Mouse (Mus musculus): ENCODE measurements around the gene Hdac10. TPM values are rescaled to one million over a fixed set of nuclear protein-coding genes. Genes with fewer than 3 reads are reported as not detected.

Hdac10 gene
- total and polyA plus RNA-seq, 3 experiments: 23.3 to 26.6 TPM; not detected in 1

DNA sequence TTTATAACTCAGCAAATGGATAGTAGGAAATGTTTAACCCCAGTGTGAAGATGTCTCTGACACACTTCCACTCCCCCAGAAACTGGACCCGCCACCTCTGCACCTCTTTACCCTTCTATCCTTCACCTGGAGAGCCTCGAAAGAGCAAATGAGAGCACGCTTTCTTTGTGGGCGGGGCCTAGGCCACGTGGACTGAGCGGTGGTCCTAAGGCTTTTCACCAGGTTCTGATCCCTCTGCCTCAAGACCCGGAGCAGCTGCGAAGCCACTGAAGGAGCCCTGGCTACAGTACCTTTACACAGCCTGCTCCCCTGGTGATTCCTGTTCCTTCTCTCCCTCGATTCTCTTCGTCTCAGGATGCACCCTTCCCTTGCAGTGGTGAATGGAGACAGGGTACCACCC, 19.0 kb upstream of the Hdac10 start:
- Histone ChIP-seq H3K27me3 (ENCODE audit: control insufficient read depth in 1 of 2, insufficient read depth in 2 of 2, low read length in 2 of 2) (0 out of 4 replicates have a peak, but pooled peaks cover 0 to 1% of the 10 kb centered on the region in 2 experiments), H3K36me3 (ENCODE audit: control insufficient read depth in 1 of 2, insufficient read depth in 2 of 2, low read length in 2 of 2) (no peaks in the 10 kb centered on the region), H3K9ac (ENCODE audit: control insufficient read depth, low read depth, low read length, poor library complexity, severe bottlenecking) (no peak overlapping the region), H3K79me2 (ENCODE audit: control insufficient read depth, insufficient read depth, low read length, poor library complexity) (no peaks in the 10 kb centered on the region), H3K4me3 (ENCODE audit: control insufficient read depth in 1 of 2, insufficient read depth in 1 of 2, low read depth in 2 of 2, low read length in 2 of 2) (no peak overlapping the region), H3K4me1 (ENCODE audit: control insufficient read depth in 1 of 2, insufficient read depth in 2 of 2, low read length in 2 of 2) (no peaks in the 10 kb centered on the region), H3K27ac (ENCODE audit: control insufficient read depth, low read depth, low read length) (no peak overlapping the region), H3K9me3 (replicated peaks; ENCODE audit: insufficient read depth, low read length) (no peaks in the 10 kb centered on the region)
- DNase-seq (ENCODE audit: low read depth, low spot score): no peak
- TF ChIP-seq MAX (IDR thresholded peaks at IDR 0.05; ENCODE audit: low read length): no peak
- TF ChIP-seq SMC3 (IDR thresholded peaks at IDR 0.05; ENCODE audit: low read depth, low read length): no peak
- TF ChIP-seq NELFE (IDR thresholded peaks at IDR 0.05; ENCODE audit: low read depth, low read length): no peak
- no peak for TF ChIP-seq TCF12 (IDR thresholded peaks at IDR 0.05; ENCODE audit: low read depth, low read length)
- TF ChIP-seq MAZ (IDR thresholded peaks at IDR 0.05; ENCODE audit: low read depth, low read length): no peak

DNA sequence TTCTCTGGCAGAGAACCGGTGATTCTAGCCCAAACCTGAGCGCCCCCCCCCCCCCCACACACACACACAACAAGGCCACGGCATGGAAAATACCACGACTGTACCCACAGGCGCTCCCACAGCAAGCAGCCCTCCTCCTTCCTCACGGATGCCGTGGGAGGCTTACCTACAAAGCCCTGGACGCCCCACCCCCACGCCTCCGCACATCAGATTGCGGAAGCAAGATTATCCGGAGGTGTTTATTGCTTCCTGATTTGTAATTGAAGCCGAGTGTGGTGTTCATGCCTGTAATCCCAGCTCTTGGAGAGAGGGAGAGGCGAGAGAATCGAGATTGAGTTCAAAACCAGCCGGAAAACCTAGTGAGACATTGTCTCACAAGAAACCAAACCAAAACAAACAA, 18.5 kb upstream of the Hdac10 start:
- Histone ChIP-seq H3K9ac (ENCODE audit: control insufficient read depth, low read depth, low read length, poor library complexity, severe bottlenecking) (no peak overlapping the region), H3K4me1 (ENCODE audit: control insufficient read depth in 1 of 2, insufficient read depth in 2 of 2, low read length in 2 of 2) (no peaks in the 10 kb centered on the region), H3K79me2 (ENCODE audit: control insufficient read depth, insufficient read depth, low read length, poor library complexity) (no peaks in the 10 kb centered on the region), H3K9me3 (replicated peaks; ENCODE audit: insufficient read depth, low read length) (no peaks in the 10 kb centered on the region), H3K36me3 (ENCODE audit: control insufficient read depth in 1 of 2, insufficient read depth in 2 of 2, low read length in 2 of 2) (no peaks in the 10 kb centered on the region), H3K4me3 (ENCODE audit: control insufficient read depth in 1 of 2, insufficient read depth in 1 of 2, low read depth in 2 of 2, low read length in 2 of 2) (no peak overlapping the region), H3K27ac (ENCODE audit: control insufficient read depth, low read depth, low read length) (no peak overlapping the region), H3K27me3 (ENCODE audit: control insufficient read depth in 1 of 2, insufficient read depth in 2 of 2, low read length in 2 of 2) (0 out of 4 replicates have a peak, but pooled peaks cover 0 to 1% of the 10 kb centered on the region in 2 experiments)
- no peak for TF ChIP-seq GATA1 (IDR thresholded peaks at IDR 0.05; ENCODE audit: low read depth, low read length)
- TF ChIP-seq POLR2A (IDR thresholded peaks at IDR 0.05; ENCODE audit: control insufficient read depth in 1 of 2, insufficient read depth in 1 of 2, low read depth in 1 of 2, low read length in 2 of 2, poor library complexity in 1 of 2): no peak
- TF ChIP-seq CHD2 (IDR thresholded peaks at IDR 0.05; ENCODE audit: low read length): no peak
- no peak for TF ChIP-seq BHLHE40 (IDR thresholded peaks at IDR 0.05; ENCODE audit: borderline replicate concordance, low read depth, low read length)
- TF ChIP-seq USF2 (IDR thresholded peaks at IDR 0.05; ENCODE audit: borderline replicate concordance in 1 of 2, insufficient read depth in 1 of 2, low read depth in 1 of 2, low read length in 2 of 2): no peak
- no peak for TF ChIP-seq RAD21 (IDR thresholded peaks at IDR 0.05; ENCODE audit: low read depth, low read length)
- no peak for TF ChIP-seq TCF12 (IDR thresholded peaks at IDR 0.05; ENCODE audit: low read depth, low read length)
- TF ChIP-seq ELF1 (IDR thresholded peaks at IDR 0.05; ENCODE audit: low read depth, low read length): no peak
- peak; percentile 20 for DNase-seq (ENCODE audit: low read depth, low spot score)

DNA sequence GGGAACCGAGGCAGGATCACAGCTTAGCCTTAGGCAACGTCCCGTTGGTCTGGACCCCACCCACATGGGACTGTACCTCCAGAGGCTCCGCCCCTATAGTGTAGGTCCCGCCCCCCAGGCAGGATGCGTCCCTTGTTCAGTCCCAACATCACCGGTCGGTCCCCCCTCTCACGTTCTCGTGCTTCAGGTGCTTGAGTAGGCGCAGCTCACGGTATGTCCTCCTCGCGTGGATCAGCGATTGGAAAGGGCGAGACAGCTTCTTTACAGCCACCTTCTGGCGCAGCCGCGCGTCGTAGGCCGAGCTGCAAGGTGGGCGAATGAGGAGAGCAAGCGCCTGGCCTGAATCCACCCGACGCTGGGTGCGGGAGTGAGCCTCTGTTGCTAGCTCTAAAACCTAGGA, 18.0 kb upstream of the Hdac10 start:
- Histone ChIP-seq H3K4me3 (ENCODE audit: control insufficient read depth in 1 of 2, insufficient read depth in 1 of 2, low read depth in 2 of 2, low read length in 2 of 2) (no peak overlapping the region), H3K9ac (ENCODE audit: control insufficient read depth, low read depth, low read length, poor library complexity, severe bottlenecking) (no peak overlapping the region), H3K4me1 (ENCODE audit: control insufficient read depth in 1 of 2, insufficient read depth in 2 of 2, low read length in 2 of 2) (no peaks in the 10 kb centered on the region), H3K36me3 (ENCODE audit: control insufficient read depth in 1 of 2, insufficient read depth in 2 of 2, low read length in 2 of 2) (no peaks in the 10 kb centered on the region), H3K79me2 (ENCODE audit: control insufficient read depth, insufficient read depth, low read length, poor library complexity) (no peaks in the 10 kb centered on the region), H3K9me3 (replicated peaks; ENCODE audit: insufficient read depth, low read length) (no peaks in the 10 kb centered on the region), H3K27me3 (ENCODE audit: control insufficient read depth in 1 of 2, insufficient read depth in 2 of 2, low read length in 2 of 2) (0 out of 4 replicates have a peak, but pooled peaks cover 0 to 1% of the 10 kb centered on the region in 2 experiments), H3K27ac (ENCODE audit: control insufficient read depth, low read depth, low read length) (no peak overlapping the region)
- TF ChIP-seq CHD2 (IDR thresholded peaks at IDR 0.05; ENCODE audit: low read length): no peak
- no peak for TF ChIP-seq TCF12 (IDR thresholded peaks at IDR 0.05; ENCODE audit: low read depth, low read length)
- TF ChIP-seq MEF2A (IDR thresholded peaks at IDR 0.05; ENCODE audit: extremely low read depth, insufficient replicate concordance, low read depth, low read length, poor library complexity, severe bottlenecking): no peak
- no peak for TF ChIP-seq POLR2A (IDR thresholded peaks at IDR 0.05; ENCODE audit: control insufficient read depth in 1 of 2, insufficient read depth in 1 of 2, low read depth in 1 of 2, low read length in 2 of 2, poor library complexity in 1 of 2)
- TF ChIP-seq TAL1 (IDR thresholded peaks at IDR 0.05; ENCODE audit: low read length): no peak
- TF ChIP-seq UBTF (IDR thresholded peaks at IDR 0.05; ENCODE audit: borderline replicate concordance, insufficient read depth, low read depth, low read length): no peak
- TF ChIP-seq ZKSCAN1 (IDR thresholded peaks at IDR 0.05; ENCODE audit: low read depth, low read length): no peak
- DNase-seq (ENCODE audit: low read depth, low spot score): no peak
